In genomic region chr2:77503217-77503616, GRCm38 (mm10) we compare ENCODE assay signal across 19 mouse cellular contexts.
DNase-seq lines count a peak whose midpoint lies in the region; ATAC-seq and TF ChIP-seq lines count a peak whose summit lies in the region.
"Had no signal": no experiment of that assay in that cellular context is flagged by ENCODE, and none has a peak within 500 bp of the region (broad histone marks: within the 10 kb centered on the region; RNA-seq: fewer than 3 reads in every experiment).

No protein-coding gene starts in this region.

- WGBS in liver, embryonic 14.5 days (ENCODE audit: insufficient replicate concordance), result 65% methylated on average over 8 of the region's 8 CpGs
- WGBS in liver, embryonic 11.5 days, result 82% methylated on average over 8 of the region's 8 CpGs
- WGBS in small intestine, adult 2 months, result 72% methylated on average over 8 of the region's 8 CpGs
- 60% methylated on average over 8 of the region's 8 CpGs for WGBS in stomach, embryonic 16.5 days
- WGBS in forebrain, embryonic 13.5 days, result 90% methylated on average over 8 of the region's 8 CpGs

- intact Hi-C loops in heart, postnatal 10 days (cut with DNase I), result no loop called here

- no peak overlapping the region for H3K27ac ChIP-seq in liver, embryonic 14.5 days
- H3K27ac ChIP-seq in liver, embryonic 11.5 days (ENCODE audit: low read depth, low read length), result no peak overlapping the region
- peak overlapping the region; percentile 85 for H3K27ac ChIP-seq in small intestine, adult 2 months (ENCODE audit: insufficient read depth, low read depth, low read length)
- peak overlapping the region; percentile 44 for H3K27ac ChIP-seq in stomach, embryonic 16.5 days (ENCODE audit: low read length)
- no peak overlapping the region for H3K27ac ChIP-seq in forebrain, embryonic 13.5 days
- H3K27ac ChIP-seq: embryonic facial prominence, embryonic 10.5 days; embryonic facial prominence, embryonic 12.5 days had no signal

- H3K4me2 ChIP-seq in liver, embryonic 14.5 days (ENCODE audit: low read depth), result peak overlapping the region; percentile 41; the same call in 1 of the 2 replicates
- H3K4me2 ChIP-seq in liver, embryonic 11.5 days, result no peak overlapping the region
- 0 out of 2 replicates have a peak overlapping the region, but pooled peaks have one; percentile 15 for H3K4me2 ChIP-seq in stomach, embryonic 16.5 days (ENCODE audit: low read depth, low read length)
- no peak overlapping the region for H3K4me2 ChIP-seq in forebrain, embryonic 13.5 days
- H3K4me2 ChIP-seq: embryonic facial prominence, embryonic 12.5 days had no signal

- TF ChIP-seq CTCF in liver, embryonic 14.5 days (IDR thresholded peaks at IDR 0.05; ENCODE audit: low read depth), result no peak
- TF ChIP-seq CTCF in small intestine, adult 2 months (IDR thresholded peaks at IDR 0.05; ENCODE audit: extremely low read depth, insufficient read length, insufficient replicate concordance, low read depth, low read length), result no peak

- no peaks in the 10 kb centered on the region for H3K36me3 ChIP-seq in liver, embryonic 14.5 days (replicated peaks; ENCODE audit: control insufficient read depth, insufficient read depth, low read depth)
- H3K36me3 ChIP-seq in liver, embryonic 11.5 days (ENCODE audit: control insufficient read depth, insufficient read depth, low read length), result no peaks in the 10 kb centered on the region
- H3K36me3 ChIP-seq in small intestine, adult 2 months (ENCODE audit: control insufficient read depth, insufficient read depth, low read length), result no peaks in the 10 kb centered on the region
- H3K36me3 ChIP-seq in stomach, embryonic 16.5 days (ENCODE audit: control insufficient read depth, insufficient read depth, low read length), result no peaks in the 10 kb centered on the region
- H3K36me3 ChIP-seq in forebrain, embryonic 13.5 days (ENCODE audit: poor library complexity, severe bottlenecking), result no peaks in the 10 kb centered on the region
- H3K36me3 ChIP-seq: embryonic facial prominence, embryonic 10.5 days; embryonic facial prominence, embryonic 12.5 days; G1E had no signal

- no peak overlapping the region for H3K4me3 ChIP-seq in liver, embryonic 14.5 days (ENCODE audit: insufficient read depth in 1 of 2, low read depth in 2 of 2, low read length in 2 of 2)
- H3K4me3 ChIP-seq in liver, embryonic 11.5 days (ENCODE audit: low read depth, low read length), result no peak overlapping the region
- H3K4me3 ChIP-seq in small intestine, adult 2 months (ENCODE audit: low read depth, low read length), result no peak overlapping the region
- H3K4me3 ChIP-seq in stomach, embryonic 16.5 days (replicated peaks; ENCODE audit: low read length), result no peak overlapping the region
- H3K4me3 ChIP-seq in forebrain, embryonic 13.5 days, result no peak overlapping the region
- H3K4me3 ChIP-seq: embryonic facial prominence, embryonic 10.5 days; embryonic facial prominence, embryonic 12.5 days had no signal

- ATAC-seq in liver, embryonic 14.5 days (ENCODE audit: insufficient read depth), result no peak
- ATAC-seq in liver, embryonic 11.5 days (replicated peaks; ENCODE audit: low FRiP score), result no peak
- ATAC-seq in stomach, embryonic 16.5 days (ENCODE audit: insufficient read depth, low FRiP score), result peak; percentile 60; the same call in 1 of the 2 replicates
- ATAC-seq in forebrain, embryonic 13.5 days, result no peak
- ATAC-seq: activated CD4-positive, CD25-positive, alpha-beta regulatory T cell, adult 4 months; CD4-positive, CD25-positive, alpha-beta regulatory T cell, adult 4 months; Patski had no signal

- peak; percentile 51 for DNase-seq in heart, adult 11 months
- DNase-seq in heart, postnatal 10 days, result no peak
- no peak for DNase-seq in liver, embryonic 14.5 days (ENCODE audit: low read depth in 3 of 3, low spot score in 3 of 3)
- DNase-seq in liver, embryonic 11.5 days (ENCODE audit: low spot score), result no peak
- no peak for DNase-seq in spleen, postnatal 36 days (ENCODE audit: low spot score in 2 of 2)
- DNase-seq: adrenal gland, adult 8-10 months; adrenal gland, postnatal 14 days; adrenal gland, postnatal 36 days; B cell, adult 2 months had no signal

- no peak overlapping the region for H3K9ac ChIP-seq in liver, embryonic 14.5 days (replicated peaks)
- no peak overlapping the region for H3K9ac ChIP-seq in liver, embryonic 11.5 days (ENCODE audit: low read depth, low read length)
- no peak overlapping the region for H3K9ac ChIP-seq in stomach, embryonic 16.5 days (ENCODE audit: low read length)
- H3K9ac ChIP-seq in forebrain, embryonic 13.5 days, result no peak overlapping the region
- H3K9ac ChIP-seq: embryonic facial prominence, embryonic 12.5 days had no signal

- no peaks in the 10 kb centered on the region for H3K27me3 ChIP-seq in liver, embryonic 14.5 days (ENCODE audit: control insufficient read depth, insufficient read depth, low read length)
- no peaks in the 10 kb centered on the region for H3K27me3 ChIP-seq in liver, embryonic 11.5 days (replicated peaks; ENCODE audit: control insufficient read depth, insufficient read depth, low read length)
- no peaks in the 10 kb centered on the region for H3K27me3 ChIP-seq in small intestine, adult 2 months (ENCODE audit: control insufficient read depth, insufficient read depth, low read length)
- H3K27me3 ChIP-seq in stomach, embryonic 16.5 days (ENCODE audit: control insufficient read depth, insufficient read depth, low read length), result no peaks in the 10 kb centered on the region
- no peaks in the 10 kb centered on the region for H3K27me3 ChIP-seq in forebrain, embryonic 13.5 days
- H3K27me3 ChIP-seq: CH12.LX; embryonic facial prominence, embryonic 12.5 days; Patski had no signal

- peaks cover 34 to 45% of the 10 kb centered on the region in 2 experiments for H3K4me1 ChIP-seq in liver, embryonic 14.5 days (replicated peaks; ENCODE audit: control insufficient read depth in 2 of 2, insufficient read depth in 2 of 2, low read length in 1 of 2)
- peaks cover 11% of the 10 kb centered on the region for H3K4me1 ChIP-seq in liver, embryonic 11.5 days (replicated peaks; ENCODE audit: control insufficient read depth, insufficient read depth, low read length)
- H3K4me1 ChIP-seq in small intestine, adult 2 months (ENCODE audit: control insufficient read depth, insufficient read depth, insufficient read length, low read length), result peaks cover 12% of the 10 kb centered on the region; the same call in 1 of the 2 replicates
- H3K4me1 ChIP-seq in stomach, embryonic 16.5 days (ENCODE audit: control insufficient read depth, insufficient read depth, low read length), result peaks cover 14% of the 10 kb centered on the region; the same call in 1 of the 2 replicates
- H3K4me1 ChIP-seq in forebrain, embryonic 13.5 days, result peaks cover 8% of the 10 kb centered on the region

- no peak for TF ChIP-seq POLR2A in small intestine, adult 2 months (IDR thresholded peaks at IDR 0.05; ENCODE audit: low read depth, low read length)

- no peak for TF ChIP-seq EP300 in liver, embryonic 14.5 days (IDR thresholded peaks at IDR 0.05; ENCODE audit: low read depth)

- H3K9me3 ChIP-seq in liver, embryonic 14.5 days (ENCODE audit: control insufficient read depth, low read length), result no peaks in the 10 kb centered on the region
- H3K9me3 ChIP-seq in liver, embryonic 11.5 days (ENCODE audit: control insufficient read depth, low read length), result no peaks in the 10 kb centered on the region
- H3K9me3 ChIP-seq in stomach, embryonic 16.5 days (replicated peaks; ENCODE audit: control insufficient read depth, low read length), result no peaks in the 10 kb centered on the region
- no peaks in the 10 kb centered on the region for H3K9me3 ChIP-seq in forebrain, embryonic 13.5 days (replicated peaks)
- H3K9me3 ChIP-seq: embryonic facial prominence, embryonic 10.5 days; embryonic facial prominence, embryonic 12.5 days had no signal

Comparison
In these comparisons a context has a peak if more than half of its experiments do, and no peak if none do; other contexts are left out.
1. H3K4me2 ChIP-seq: peak in liver, embryonic 14.5 days (single experiment) and stomach, embryonic 16.5 days (single experiment); none in liver, embryonic 11.5 days (single experiment) and forebrain, embryonic 13.5 days (single experiment).
2. H3K27ac ChIP-seq: peak in small intestine, adult 2 months (single experiment) and stomach, embryonic 16.5 days (single experiment); none in liver, embryonic 14.5 days (single experiment), liver, embryonic 11.5 days (single experiment) and forebrain, embryonic 13.5 days (single experiment).